Mouse (Mus musculus) kidney, embryonic 14.5 days (tissue): ENCODE data around the gene Kank4. TPM values are rescaled to one million over a fixed set of nuclear protein-coding genes. Genes with fewer than 3 reads are reported as not detected.

Source experiments
- ATAC-seq: fragments of 200-750 bp; cut with Nextera tagmentation; 2 replicates; pipeline ENCODE4 v1.8.0; 2017; ENCODE audit warnings: moderate number of reproducible peaks, mild to moderate bottlenecking, moderate TSS enrichment, moderate library complexity; ENCODE audit not compliant: low FRiP score, low TSS enrichment
- H3K27ac ChIP-seq: fragments of 300-500 bp; sonication (generic); 2 replicates; pipeline ENCODE4 v1.5.1; 2014; ENCODE audit warnings: low read depth, mild to moderate bottlenecking, low read length, moderate library complexity, mixed read lengths
- H3K27me3 ChIP-seq: fragments of 300-500 bp; sonication (generic); 2 replicates; pipeline ENCODE4 v1.6.1; 2014; ENCODE audit warnings: mild to moderate bottlenecking, low read length; ENCODE audit not compliant: control insufficient read depth, insufficient read depth
- H3K36me3 ChIP-seq: fragments of 300-500 bp; sonication (generic); 2 replicates; pipeline ENCODE4 v1.6.1; 2014; ENCODE audit warnings: low read length, mixed read lengths; ENCODE audit not compliant: control insufficient read depth, insufficient read depth
- H3K4me1 ChIP-seq: fragments of 300-500 bp; sonication (generic); 2 replicates; pipeline ENCODE4 v1.6.1; 2014; ENCODE audit warnings: low read length, mixed read lengths; ENCODE audit not compliant: control insufficient read depth, insufficient read depth
- H3K4me2 ChIP-seq: fragments of 300-500 bp; sonication (generic); replicated peaks from 2 replicates; pipeline ENCODE4 v1.6.1; 2014; ENCODE audit warnings: low read depth, mild to moderate bottlenecking, low read length
- H3K4me3 ChIP-seq: fragments of 300-500 bp; sonication (generic); 2 replicates; pipeline ENCODE4 v1.5.1; 2014; ENCODE audit warnings: mild to moderate bottlenecking, low read length
- H3K9ac ChIP-seq: fragments of 300-500 bp; sonication (generic); 2 replicates; pipeline ENCODE4 v1.6.1; 2014; ENCODE audit warnings: low read depth, mild to moderate bottlenecking, low read length, moderate library complexity
- H3K9me3 ChIP-seq: fragments of 300-500 bp; sonication (generic); 2 replicates; pipeline ENCODE4 v1.6.1; 2016; ENCODE audit warnings: low read length; ENCODE audit not compliant: control insufficient read depth
- WGBS: fragments of 180-500 bp; shearing (Covaris S2); extraction: QIAGEN DNeasy Blood & Tissue Kit; methylation state at CpG from one replicate; pipeline ENCODE4 v1.1.7; 2014; 5-methylcytosine and 5-hydroxymethylcytosine counted together
- polyA plus RNA-seq: library from polyadenylated mRNA; unstranded; fragments of >200 nt; fragmentation: Nextera tagmentation; extraction: Ambion mirVana; gene quantifications from 2 replicates; pipeline ENCODE4 v1.2.1, GENCODE M21; 2014

Kank4 gene
- polyA plus RNA-seq, 1 experiment from 2014 or later, result 3.5 TPM

DNA sequence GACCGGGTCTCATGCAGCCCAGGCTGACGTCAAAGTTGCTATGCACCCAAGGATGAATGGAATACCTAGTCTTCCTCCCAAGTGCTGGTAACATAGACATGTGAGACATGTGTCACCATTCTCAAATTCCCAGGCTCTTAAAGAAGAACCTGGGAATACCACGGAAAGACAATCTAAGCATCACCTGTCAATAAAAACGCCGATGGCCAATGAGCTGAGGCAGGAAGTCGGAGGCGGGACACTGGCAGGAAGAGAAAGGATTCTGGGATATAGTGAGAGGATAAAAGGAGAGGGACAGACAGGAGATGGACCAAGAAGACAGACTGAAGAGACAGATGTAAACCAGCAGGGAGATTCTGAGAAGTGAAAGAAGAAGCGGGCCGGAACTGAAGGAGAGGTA lies 23.9 kb downstream of the Kank4 start:
- Histone ChIP-seq H3K4me3 (no peak overlapping the region), H3K9me3 (no peaks in the 10 kb centered on the region), H3K27me3 (no peaks in the 10 kb centered on the region), H3K4me1 (peaks cover 3% of the 10 kb centered on the region; the same call in 1 of the 2 replicates), H3K9ac (no peak overlapping the region), H3K4me2 (no peak overlapping the region), H3K36me3 (no peaks in the 10 kb centered on the region), H3K27ac (no peak overlapping the region)
- ATAC-seq, result no peak
- WGBS, result 92% methylated on average over 9 of the region's 9 CpGs

DNA sequence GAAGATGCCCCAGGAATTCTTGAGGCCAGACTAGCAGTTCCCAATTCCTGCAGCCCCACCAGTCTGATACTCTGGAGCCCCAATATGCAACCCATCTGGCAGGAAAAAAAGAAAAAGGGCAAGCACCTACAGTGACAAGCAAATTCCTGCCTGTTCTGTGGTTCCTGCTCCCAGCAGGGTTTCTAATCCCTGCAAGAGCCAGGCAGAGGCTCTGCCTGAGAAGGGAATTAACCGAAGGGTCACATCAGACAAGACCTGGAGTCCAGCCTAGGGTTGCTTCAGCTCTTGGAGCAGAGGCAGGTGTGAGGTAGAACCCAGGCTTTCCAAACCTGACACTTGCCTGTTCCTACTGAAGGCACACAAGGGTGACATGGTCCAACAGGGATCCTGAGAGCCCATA lies 26.6 kb downstream of the Kank4 start:
- H3K4me1 ChIP-seq, result no peaks in the 10 kb centered on the region; the same call in 1 of the 2 replicates
- no peak overlapping the region for H3K4me3 ChIP-seq
- no peak overlapping the region for H3K4me2 ChIP-seq
- no peak overlapping the region for H3K9ac ChIP-seq
- H3K27ac ChIP-seq, result no peak overlapping the region; the same call in 1 of the 2 replicates
- H3K27me3 ChIP-seq, result no peaks in the 10 kb centered on the region
- H3K36me3 ChIP-seq, result no peaks in the 10 kb centered on the region
- no peaks in the 10 kb centered on the region for H3K9me3 ChIP-seq
- ATAC-seq, result no peak
- 67% methylated on average over 1 of the region's 1 CpGs for WGBS

DNA sequence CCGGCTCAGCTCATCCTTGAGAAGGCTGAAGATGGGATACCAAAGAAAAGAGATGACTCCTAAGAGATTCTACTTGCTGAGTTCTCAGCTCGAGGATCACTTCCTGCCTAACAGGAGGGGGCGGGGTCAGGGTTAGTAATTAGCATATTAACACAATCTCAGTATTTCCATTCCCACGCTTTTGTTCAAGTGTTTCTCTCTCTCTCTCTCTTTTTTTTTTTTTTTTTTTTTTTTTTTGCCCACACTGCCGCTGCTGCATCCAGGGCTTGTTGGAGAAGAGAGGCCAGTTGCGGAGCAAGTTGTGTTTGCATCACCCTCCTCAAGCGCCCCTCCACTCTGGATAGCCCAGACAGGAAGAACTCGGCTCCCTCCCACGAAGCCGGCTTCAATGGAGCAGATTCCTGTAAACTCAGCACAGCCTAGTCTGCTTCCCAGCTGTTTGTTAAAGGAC lies 27.5 kb downstream of the Kank4 start:
- peak; percentile 73 for ATAC-seq
- Histone ChIP-seq H3K27ac (peak overlapping the region; percentile 56; the same call in 1 of the 2 replicates), H3K4me3 (peak overlapping the region; percentile 18; the same call in 1 of the 2 replicates), H3K9ac (no peak overlapping the region), H3K4me2 (peak overlapping the region; percentile 30), H3K9me3 (no peaks in the 10 kb centered on the region), H3K36me3 (no peaks in the 10 kb centered on the region), H3K27me3 (no peaks in the 10 kb centered on the region), H3K4me1 (no peaks in the 10 kb centered on the region; the same call in 1 of the 2 replicates)
- 1% methylated on average over 10 of the region's 10 CpGs for WGBS

DNA sequence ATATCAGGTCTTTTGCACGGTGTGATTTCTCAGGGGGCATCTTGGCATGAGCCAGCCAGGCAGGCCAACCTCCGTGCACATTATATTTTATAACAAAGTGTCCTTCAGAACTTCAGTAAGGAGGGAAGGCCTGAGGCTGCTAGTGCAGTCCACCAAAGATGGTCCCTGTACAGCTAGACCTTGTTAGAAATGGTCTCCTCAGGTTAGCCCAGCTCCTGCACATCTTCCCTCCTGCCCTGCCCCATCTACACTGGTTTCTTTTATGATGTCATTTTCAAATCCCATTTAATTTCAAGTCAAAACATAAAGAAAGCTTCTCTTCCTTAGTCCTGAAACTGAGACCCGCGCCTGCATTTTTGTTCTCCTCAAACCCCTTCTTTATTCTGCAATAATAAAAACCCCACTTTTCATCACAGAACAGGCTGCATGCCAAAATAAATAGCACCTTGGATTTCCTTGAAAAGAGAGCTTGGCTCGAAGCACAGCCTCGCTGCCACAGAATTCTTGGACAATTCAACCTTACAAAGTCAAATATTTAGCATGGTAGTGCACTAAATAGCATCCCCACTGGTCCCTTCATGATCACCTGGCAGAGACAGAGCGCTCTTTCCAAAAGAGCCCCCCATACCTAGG lies 28.1 kb downstream of the Kank4 start:
- 65% methylated on average over 7 of the region's 7 CpGs for WGBS
- no peak overlapping the region; the same call in 1 of the 2 replicates for H3K27ac ChIP-seq
- no peaks in the 10 kb centered on the region for H3K36me3 ChIP-seq
- no peak overlapping the region for H3K9ac ChIP-seq
- peak overlapping the region; percentile 30 for H3K4me2 ChIP-seq
- peak overlapping the region; percentile 18; the same call in 1 of the 2 replicates for H3K4me3 ChIP-seq
- H3K9me3 ChIP-seq, result no peaks in the 10 kb centered on the region
- ATAC-seq, result no peak
- H3K4me1 ChIP-seq, result no peaks in the 10 kb centered on the region; the same call in 1 of the 2 replicates
- no peaks in the 10 kb centered on the region for H3K27me3 ChIP-seq

DNA sequence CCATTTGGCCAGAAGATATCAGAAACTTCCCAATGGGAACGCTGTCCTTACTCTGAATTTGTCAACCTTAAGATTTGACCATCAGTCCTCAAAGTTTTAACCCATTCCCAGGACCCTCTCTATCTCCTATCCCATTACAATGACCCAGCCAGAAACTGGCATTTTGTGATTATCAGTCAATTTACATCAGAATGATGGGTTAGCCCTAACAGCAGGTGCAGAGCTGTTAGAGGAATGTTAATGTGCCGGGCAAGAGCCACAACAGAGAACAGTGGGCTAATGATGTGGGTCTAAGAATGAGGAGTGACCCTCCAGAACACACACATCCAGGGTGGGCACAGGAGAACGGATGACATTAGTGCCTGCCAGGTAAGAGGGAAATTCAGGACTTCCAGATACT lies 31.1 kb downstream of the Kank4 start:
- ATAC-seq, result no peak
- Histone ChIP-seq H3K27ac (no peak overlapping the region), H3K4me3 (no peak overlapping the region), H3K4me1 (no peaks in the 10 kb centered on the region; the same call in 1 of the 2 replicates), H3K4me2 (no peak overlapping the region), H3K9me3 (no peaks in the 10 kb centered on the region), H3K9ac (no peak overlapping the region), H3K36me3 (no peaks in the 10 kb centered on the region), H3K27me3 (no peaks in the 10 kb centered on the region)
- WGBS, result 22% methylated on average over 3 of the region's 3 CpGs

DNA sequence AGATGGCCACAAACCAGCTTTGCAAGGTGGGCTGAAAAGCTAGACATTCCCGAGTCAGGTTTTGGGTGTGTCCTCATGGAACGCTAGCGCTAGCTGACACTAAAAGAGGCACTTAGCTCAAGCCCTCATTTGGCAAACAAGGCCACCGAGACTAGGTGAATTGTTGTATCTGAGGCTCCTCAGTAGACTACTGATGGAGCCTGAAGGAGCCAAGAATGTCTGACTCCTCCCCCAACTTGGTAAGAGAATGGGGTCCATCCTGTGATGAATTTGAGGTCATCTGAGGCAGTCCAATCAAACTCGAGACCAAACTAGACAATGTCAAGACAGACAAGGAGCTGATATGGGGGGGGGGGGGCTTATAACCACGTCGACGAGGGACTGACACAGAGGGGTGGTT lies 31.5 kb downstream of the Kank4 start:
- peaks cover under 1% of the 10 kb centered on the region; the same call in 1 of the 2 replicates for H3K4me1 ChIP-seq
- no peak overlapping the region for H3K4me2 ChIP-seq
- no peaks in the 10 kb centered on the region for H3K36me3 ChIP-seq
- no peak overlapping the region for H3K4me3 ChIP-seq
- H3K27me3 ChIP-seq, result no peaks in the 10 kb centered on the region
- WGBS, result 24% methylated on average over 8 of the region's 8 CpGs
- no peak overlapping the region for H3K27ac ChIP-seq
- H3K9me3 ChIP-seq, result no peaks in the 10 kb centered on the region
- no peak overlapping the region for H3K9ac ChIP-seq
- no peak for ATAC-seq

DNA sequence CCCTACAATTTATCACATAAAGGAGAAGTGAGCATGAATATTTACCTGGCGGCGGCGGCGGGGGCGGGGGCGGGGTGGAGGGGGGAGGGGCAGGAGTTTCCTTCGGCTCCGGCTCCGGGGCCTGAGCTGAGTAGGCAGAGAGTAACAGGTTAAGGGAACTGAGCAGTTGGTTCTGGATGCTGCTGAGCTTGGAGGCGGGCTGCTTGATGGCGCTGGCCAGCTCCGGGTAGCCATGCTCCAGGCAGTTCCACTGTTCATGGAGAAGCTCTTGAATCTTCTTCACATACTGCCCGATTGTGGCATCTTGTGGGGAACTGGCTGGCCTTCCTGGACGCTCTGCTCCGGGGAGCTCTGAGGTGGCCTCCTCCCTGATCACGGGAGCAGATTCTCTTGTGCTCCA lies 39.1 kb downstream of the Kank4 start:
- no peak overlapping the region for H3K27ac ChIP-seq
- H3K36me3 ChIP-seq, result no peaks in the 10 kb centered on the region; the same call in 1 of the 2 replicates
- no peaks in the 10 kb centered on the region for H3K27me3 ChIP-seq
- no peaks in the 10 kb centered on the region for H3K9me3 ChIP-seq
- 22% methylated on average over 16 of the region's 16 CpGs for WGBS
- H3K4me3 ChIP-seq, result no peak overlapping the region
- peaks cover 13% of the 10 kb centered on the region; the same call in 1 of the 2 replicates for H3K4me1 ChIP-seq
- H3K9ac ChIP-seq, result no peak overlapping the region
- H3K4me2 ChIP-seq, result peak overlapping the region; percentile 11; the same call in 1 of the 2 replicates
- peak; percentile 37; the same call in 1 of the 2 replicates for ATAC-seq

DNA sequence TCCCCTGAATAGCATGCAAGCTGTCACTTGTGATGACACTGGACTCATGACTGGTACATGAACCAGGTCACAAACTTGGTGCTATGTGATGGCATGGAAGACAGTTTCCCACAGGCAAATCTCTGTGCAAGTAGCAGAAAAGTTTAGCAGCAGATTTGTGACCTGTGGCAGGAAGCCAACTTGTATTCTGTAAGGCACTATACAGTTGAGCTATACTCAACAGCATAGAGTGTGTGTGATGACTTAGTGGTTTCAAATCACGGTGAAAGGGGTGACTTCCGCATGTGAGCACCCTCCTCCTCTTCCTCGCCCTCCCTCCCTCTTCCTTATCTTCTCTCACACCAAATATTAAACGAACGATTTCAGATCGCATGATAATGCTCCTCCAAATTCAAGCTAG lies 39.9 kb downstream of the Kank4 start:
- no peak overlapping the region for H3K27ac ChIP-seq
- no peak for ATAC-seq
- no peaks in the 10 kb centered on the region for H3K27me3 ChIP-seq
- peaks cover 13% of the 10 kb centered on the region; the same call in 1 of the 2 replicates for H3K4me1 ChIP-seq
- no peaks in the 10 kb centered on the region; the same call in 1 of the 2 replicates for H3K36me3 ChIP-seq
- 76% methylated on average over 6 of the region's 6 CpGs for WGBS
- H3K4me2 ChIP-seq, result no peak overlapping the region
- H3K9me3 ChIP-seq, result no peaks in the 10 kb centered on the region
- no peak overlapping the region for H3K9ac ChIP-seq
- H3K4me3 ChIP-seq, result no peak overlapping the region

DNA sequence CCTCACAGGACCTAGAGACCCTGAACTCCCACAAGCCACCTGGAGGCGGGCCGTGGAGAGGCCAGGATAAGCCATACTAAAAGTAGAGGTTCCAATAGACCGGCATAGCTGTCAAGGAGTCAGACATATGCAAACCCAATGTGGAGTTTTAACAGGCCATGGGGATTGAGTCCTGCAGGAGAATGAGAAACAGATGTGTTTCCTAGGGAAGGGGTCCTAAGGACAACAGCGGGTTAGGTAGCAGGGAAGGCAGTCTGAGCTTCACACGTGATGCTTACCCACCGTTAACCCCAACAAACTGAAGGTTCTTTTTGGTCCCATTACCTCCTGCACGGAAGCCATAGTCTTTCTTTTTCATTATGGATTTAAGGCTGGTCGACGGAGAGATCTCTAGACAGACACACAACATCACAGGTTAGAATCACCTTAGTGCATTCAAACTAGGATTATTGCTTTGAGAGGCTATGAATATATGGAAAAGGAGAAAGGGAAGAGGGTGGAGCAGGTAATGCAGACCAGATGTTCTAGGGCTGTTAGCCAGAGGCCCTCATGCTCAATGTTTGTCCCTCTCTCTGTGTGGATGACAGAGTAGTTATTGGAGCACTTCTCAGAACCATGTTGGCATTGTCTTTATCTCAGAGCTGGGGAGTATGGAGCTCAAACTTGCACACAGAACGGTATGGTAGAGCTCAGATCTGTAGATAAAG lies 40.5 kb downstream of the Kank4 start:
- Histone ChIP-seq H3K9me3 (no peaks in the 10 kb centered on the region), H3K4me2 (no peak overlapping the region), H3K36me3 (no peaks in the 10 kb centered on the region; the same call in 1 of the 2 replicates), H3K4me1 (peaks cover 13% of the 10 kb centered on the region; the same call in 1 of the 2 replicates), H3K27me3 (no peaks in the 10 kb centered on the region), H3K27ac (no peak overlapping the region), H3K4me3 (no peak overlapping the region), H3K9ac (no peak overlapping the region)
- 88% methylated on average over 10 of the region's 10 CpGs for WGBS
- no peak for ATAC-seq
